Mouse (Mus musculus) lung, embryonic 15.5 days (tissue): ENCODE measurements around the gene Tram2. TPM values are rescaled to one million over a fixed set of nuclear protein-coding genes. Genes with fewer than 3 reads are reported as not detected.

Experiments used
- ATAC-seq: fragments of 200-750 bp; cut with Nextera tagmentation; 2 replicates; pipeline ENCODE4 v1.8.0; 2017; ENCODE audit warnings: moderate number of reproducible peaks, borderline replicate concordance; ENCODE audit not compliant: low FRiP score, low TSS enrichment; ENCODE audit errors: extremely low read depth
- H3K27ac ChIP-seq: fragments of 300-500 bp; sonication (generic); 2 replicates; pipeline ENCODE4 v1.5.1; 2015; ENCODE audit warnings: moderate library complexity, mild to moderate bottlenecking, inconsistent platforms
- H3K27me3 ChIP-seq: fragments of 300-500 bp; sonication (generic); 2 replicates; pipeline ENCODE4 v1.6.1; 2015; ENCODE audit warnings: inconsistent platforms
- H3K36me3 ChIP-seq: fragments of 300-500 bp; sonication (generic); 2 replicates; pipeline ENCODE4 v1.6.1; 2015; ENCODE audit warnings: inconsistent platforms
- H3K4me1 ChIP-seq: fragments of 300-500 bp; sonication (generic); 2 replicates; pipeline ENCODE4 v1.6.1; 2015; ENCODE audit warnings: inconsistent platforms
- H3K4me2 ChIP-seq: fragments of 300-500 bp; sonication (generic); 2 replicates; pipeline ENCODE4 v1.6.1; 2015; ENCODE audit warnings: inconsistent platforms, mild to moderate bottlenecking, moderate library complexity
- H3K4me3 ChIP-seq: fragments of 300-500 bp; sonication (generic); 2 replicates; pipeline ENCODE4 v1.5.1; 2015; ENCODE audit warnings: mild to moderate bottlenecking, inconsistent platforms
- H3K9ac ChIP-seq: fragments of 300-500 bp; sonication (generic); 2 replicates; pipeline ENCODE4 v1.6.1; 2015; ENCODE audit warnings: inconsistent platforms
- H3K9me3 ChIP-seq: fragments of 300-500 bp; sonication (generic); 2 replicates; pipeline ENCODE4 v1.6.1; 2016; ENCODE audit warnings: inconsistent platforms
- WGBS: fragments of 180-500 bp; shearing (Covaris S2); methylation state at CpG from one replicate; pipeline ENCODE4 v1.1.7; 2015; 5-methylcytosine and 5-hydroxymethylcytosine counted together
- polyA plus RNA-seq: library from polyadenylated mRNA; unstranded; fragments of >200 nt; fragmentation: Nextera tagmentation; extraction: Ambion mirVana; gene quantifications from 2 replicates; pipeline ENCODE4 v1.2.1, GENCODE M21; 2015

Tram2 gene
- polyA plus RNA-seq, 1 experiment from 2014 or later, result 8.0 TPM

DNA sequence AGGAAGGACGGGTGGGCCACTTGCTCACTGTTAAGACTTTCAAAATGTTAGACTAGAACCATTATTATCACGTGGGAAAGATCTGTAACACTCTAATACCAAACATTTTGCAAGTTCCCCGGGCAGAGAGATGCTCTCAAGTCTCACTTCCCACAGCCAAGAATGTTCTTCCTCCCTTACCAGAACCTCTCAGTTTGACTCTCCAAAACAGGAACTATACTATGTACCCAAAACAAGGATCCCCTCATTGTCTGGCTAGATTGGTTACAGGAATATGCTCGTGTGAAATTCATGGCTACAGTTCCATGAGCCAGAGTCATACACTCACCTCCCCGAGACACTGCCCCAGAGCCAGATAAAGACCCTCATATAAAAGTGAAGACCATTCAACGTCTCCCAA, 43.2 kb downstream of the Tram2 start:
- H3K4me3 ChIP-seq, result no peak overlapping the region
- ATAC-seq, result no peak
- H3K27me3 ChIP-seq, result no peaks in the 10 kb centered on the region
- H3K36me3 ChIP-seq, result no peaks in the 10 kb centered on the region
- no peaks in the 10 kb centered on the region for H3K9me3 ChIP-seq
- 0 out of 2 replicates have a peak, but pooled peaks cover 3% of the 10 kb centered on the region for H3K4me1 ChIP-seq
- H3K4me2 ChIP-seq, result no peak overlapping the region
- H3K27ac ChIP-seq, result no peak overlapping the region
- WGBS, result 70% methylated on average over 6 of the region's 6 CpGs
- no peak overlapping the region for H3K9ac ChIP-seq

- Histone ChIP-seq H3K9ac (no peak overlapping the region), H3K4me1 (0 out of 2 replicates have a peak, but pooled peaks cover 3% of the 10 kb centered on the region), H3K27me3 (no peaks in the 10 kb centered on the region), H3K27ac (no peak overlapping the region), H3K4me3 (no peak overlapping the region), H3K36me3 (no peaks in the 10 kb centered on the region), H3K4me2 (no peak overlapping the region), H3K9me3 (no peaks in the 10 kb centered on the region)
- ATAC-seq, result no peak
These were observed 45.3 kb downstream of the Tram2 start for GRCm38 (mm10) chr1:21033792-21034119.

DNA sequence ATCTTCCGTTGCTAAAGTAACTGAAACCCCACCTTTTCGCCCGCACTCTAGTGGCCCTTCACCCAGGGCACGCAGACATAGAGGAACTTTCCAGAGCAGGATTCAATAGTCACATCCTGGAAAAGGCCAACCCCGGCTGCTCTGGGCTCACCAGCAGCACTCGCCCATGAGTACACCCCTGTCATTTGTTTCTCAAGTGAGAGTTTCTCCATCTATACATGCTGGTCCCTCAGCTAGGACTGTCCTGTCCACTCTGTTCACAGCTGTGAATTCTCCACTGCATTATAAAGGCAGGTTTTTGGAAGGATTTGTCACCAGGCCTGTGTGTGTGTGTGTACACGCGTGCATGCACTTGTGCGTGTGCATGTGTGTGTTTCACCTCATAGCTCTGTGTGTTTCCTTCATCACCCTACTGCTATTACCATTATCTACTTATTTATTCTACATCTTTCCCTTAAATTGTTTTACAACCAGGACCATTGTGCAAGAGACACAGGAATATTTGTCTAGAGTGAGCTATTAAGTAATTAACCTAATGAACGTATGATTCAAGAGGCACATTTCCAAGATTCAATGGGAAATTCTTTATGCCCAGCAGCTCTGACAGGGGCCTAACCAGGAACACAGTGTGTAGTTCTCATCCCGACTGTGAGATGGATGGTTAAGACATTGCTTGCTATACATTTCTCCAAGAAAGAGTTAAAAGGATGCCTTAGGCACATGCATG, 45.8 kb downstream of the Tram2 start:
- WGBS, result 88% methylated on average over 11 of the region's 11 CpGs
- Histone ChIP-seq H3K9ac (no peak overlapping the region), H3K4me2 (no peak overlapping the region), H3K36me3 (no peaks in the 10 kb centered on the region), H3K4me3 (no peak overlapping the region), H3K9me3 (no peaks in the 10 kb centered on the region), H3K27ac (no peak overlapping the region), H3K4me1 (0 out of 2 replicates have a peak, but pooled peaks cover 3% of the 10 kb centered on the region), H3K27me3 (no peaks in the 10 kb centered on the region)
- ATAC-seq, result no peak

DNA sequence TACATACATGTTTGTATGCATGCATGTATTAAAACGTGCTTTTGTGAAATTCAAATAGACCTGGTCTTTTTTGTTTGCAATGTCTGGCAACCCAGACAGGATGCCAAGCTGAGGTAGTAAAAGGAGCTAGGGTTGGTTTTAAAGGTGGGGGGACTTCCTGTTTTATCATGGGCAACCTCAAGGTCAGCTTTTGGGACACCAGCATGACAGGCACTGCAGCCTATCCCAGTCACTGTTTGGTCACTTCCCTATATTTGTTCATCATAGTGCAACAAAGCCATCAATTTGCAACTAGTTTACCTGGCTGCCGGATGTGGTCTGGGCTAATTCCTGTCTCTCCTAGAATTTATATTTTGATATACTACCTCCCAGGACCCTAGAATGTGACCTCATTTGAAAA, 47.4 kb downstream of the Tram2 start:
- no peaks in the 10 kb centered on the region for H3K4me1 ChIP-seq
- no peak overlapping the region for H3K4me2 ChIP-seq
- no peak overlapping the region for H3K4me3 ChIP-seq
- no peaks in the 10 kb centered on the region for H3K9me3 ChIP-seq
- ATAC-seq, result no peak
- H3K27ac ChIP-seq, result no peak overlapping the region
- 89% methylated on average over 2 of the region's 2 CpGs for WGBS
- H3K9ac ChIP-seq, result no peak overlapping the region
- H3K36me3 ChIP-seq, result no peaks in the 10 kb centered on the region
- no peaks in the 10 kb centered on the region for H3K27me3 ChIP-seq

- Histone ChIP-seq H3K4me3 (no peak overlapping the region), H3K36me3 (no peaks in the 10 kb centered on the region), H3K9me3 (no peaks in the 10 kb centered on the region), H3K27me3 (no peaks in the 10 kb centered on the region), H3K4me2 (no peak overlapping the region), H3K4me1 (no peaks in the 10 kb centered on the region), H3K9ac (no peak overlapping the region), H3K27ac (no peak overlapping the region)
- WGBS, result 82% methylated on average over 4 of the region's 4 CpGs
- no peak for ATAC-seq
These were observed 50.0 kb downstream of the Tram2 start for GRCm38 (mm10) chr1:21029000-21029399.

GRCm38 (mm10) chr1:21026534-21026933, 52.5 kb downstream of the Tram2 start:
- Histone ChIP-seq H3K27me3 (no peaks in the 10 kb centered on the region), H3K4me3 (no peak overlapping the region), H3K36me3 (no peaks in the 10 kb centered on the region), H3K9me3 (no peaks in the 10 kb centered on the region), H3K9ac (no peak overlapping the region), H3K4me1 (no peaks in the 10 kb centered on the region), H3K4me2 (no peak overlapping the region), H3K27ac (no peak overlapping the region)
- WGBS, result 76% methylated on average over 7 of the region's 7 CpGs
- ATAC-seq, result no peak

DNA sequence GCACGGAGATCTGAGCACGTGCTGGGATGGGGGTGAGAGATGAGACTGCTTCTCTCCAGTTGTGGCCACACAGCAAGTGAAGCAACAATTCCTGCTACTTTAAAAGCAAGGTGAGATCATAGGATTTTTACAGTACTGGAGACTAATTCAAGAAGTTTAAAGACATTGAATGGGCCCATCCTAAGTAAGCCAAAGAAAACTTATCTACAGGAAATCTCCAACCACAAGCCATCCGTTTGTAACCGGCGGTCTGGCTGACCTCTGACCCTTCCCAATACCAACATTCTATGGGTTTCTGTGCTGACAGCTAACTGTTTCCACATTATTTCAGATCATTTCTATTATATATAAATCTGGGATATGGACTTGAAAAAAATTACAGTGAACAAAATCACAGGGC, 53.8 kb downstream of the Tram2 start:
- no peak overlapping the region for H3K4me3 ChIP-seq
- H3K4me1 ChIP-seq, result no peaks in the 10 kb centered on the region
- no peaks in the 10 kb centered on the region for H3K27me3 ChIP-seq
- no peaks in the 10 kb centered on the region for H3K36me3 ChIP-seq
- WGBS, result 76% methylated on average over 5 of the region's 5 CpGs
- no peak overlapping the region for H3K27ac ChIP-seq
- H3K4me2 ChIP-seq, result no peak overlapping the region
- ATAC-seq, result no peak
- no peak overlapping the region for H3K9ac ChIP-seq
- H3K9me3 ChIP-seq, result no peaks in the 10 kb centered on the region

DNA sequence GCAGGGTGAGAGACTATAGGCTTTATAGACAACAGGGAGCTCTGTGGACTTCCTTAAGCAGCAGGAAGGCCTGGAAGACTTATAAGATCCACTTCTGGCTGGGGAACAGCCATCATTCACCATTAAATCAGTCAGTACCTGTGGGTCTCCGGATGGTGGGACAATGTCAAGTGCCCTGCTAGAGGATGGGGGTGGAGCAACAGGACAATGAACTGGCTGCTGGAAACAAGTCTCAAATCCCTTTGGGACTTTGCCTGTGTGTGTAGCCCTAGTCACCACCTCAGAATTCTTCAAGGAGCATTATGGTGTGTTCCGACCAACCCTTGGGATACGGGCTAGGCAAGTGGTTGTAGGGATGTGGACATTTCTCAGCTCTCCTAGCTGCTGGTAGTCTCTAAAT, 55.9 kb downstream of the Tram2 start:
- no peak for ATAC-seq
- Histone ChIP-seq H3K9ac (no peak overlapping the region), H3K4me2 (no peak overlapping the region), H3K27me3 (no peaks in the 10 kb centered on the region), H3K27ac (no peak overlapping the region), H3K4me1 (no peaks in the 10 kb centered on the region), H3K9me3 (no peaks in the 10 kb centered on the region), H3K36me3 (no peaks in the 10 kb centered on the region), H3K4me3 (no peak overlapping the region)
- 87% methylated on average over 3 of the region's 3 CpGs for WGBS

DNA sequence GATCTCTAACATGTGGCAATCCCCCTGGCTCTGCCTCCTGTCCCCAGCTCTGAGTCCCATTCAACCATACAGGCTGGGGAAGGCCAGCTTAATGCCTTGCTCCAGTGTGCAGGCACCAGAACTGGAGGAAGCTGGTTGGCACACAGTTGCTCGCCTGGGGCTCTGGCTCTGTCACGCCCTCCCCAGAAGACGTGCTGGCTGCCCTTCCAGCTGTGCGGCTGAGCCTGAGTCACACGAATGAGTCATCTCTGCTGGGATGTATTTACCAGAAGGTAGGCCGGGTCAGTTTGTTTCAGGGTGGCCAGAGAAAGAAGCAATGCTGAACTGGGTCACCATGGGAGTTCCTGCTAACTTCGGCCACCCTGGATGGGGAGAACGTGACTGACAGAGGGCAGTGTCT, 64.6 kb downstream of the Tram2 start:
- H3K9ac ChIP-seq, result no peak overlapping the region
- no peak overlapping the region for H3K4me3 ChIP-seq
- no peak overlapping the region for H3K27ac ChIP-seq
- H3K4me2 ChIP-seq, result no peak overlapping the region
- 47% methylated on average over 8 of the region's 8 CpGs for WGBS
- H3K36me3 ChIP-seq, result peaks cover 14% of the 10 kb centered on the region; the same call in 1 of the 2 replicates
- no peaks in the 10 kb centered on the region for H3K27me3 ChIP-seq
- no peaks in the 10 kb centered on the region for H3K4me1 ChIP-seq
- ATAC-seq, result peak; percentile 27; the same call in 1 of the 2 replicates
- no peaks in the 10 kb centered on the region for H3K9me3 ChIP-seq

DNA sequence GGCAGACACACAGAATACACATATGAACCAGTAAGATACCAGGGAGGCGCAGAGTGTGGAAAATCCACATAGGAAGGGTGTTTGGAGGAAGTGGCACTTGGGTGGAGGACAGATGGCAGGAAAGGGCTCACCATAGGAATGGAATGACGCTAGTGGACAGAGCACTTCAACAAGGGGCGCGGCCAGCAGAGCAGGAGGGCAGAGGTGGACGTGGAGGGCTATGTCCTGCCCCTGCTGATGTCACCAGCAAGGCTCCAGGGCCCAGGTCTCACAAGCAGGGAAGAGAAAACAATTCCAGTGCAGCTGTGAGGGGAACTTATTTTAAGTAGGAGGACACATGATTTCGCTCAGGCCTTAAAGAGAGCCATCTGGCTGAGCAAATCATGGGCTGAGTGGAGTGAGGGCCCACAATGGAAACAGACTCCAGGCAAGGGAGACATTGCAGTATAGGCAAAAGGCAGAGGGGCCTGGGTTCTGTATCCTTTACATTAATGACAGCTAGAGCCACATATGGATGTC, 68.7 kb downstream of the Tram2 start:
- Histone ChIP-seq H3K4me1 (0 out of 2 replicates have a peak, but pooled peaks cover 6% of the 10 kb centered on the region), H3K27ac (no peak overlapping the region), H3K27me3 (no peaks in the 10 kb centered on the region), H3K4me3 (no peak overlapping the region), H3K4me2 (no peak overlapping the region), H3K36me3 (peaks cover 20% of the 10 kb centered on the region), H3K9me3 (no peaks in the 10 kb centered on the region), H3K9ac (no peak overlapping the region)
- 70% methylated on average over 6 of the region's 6 CpGs for WGBS
- no peak for ATAC-seq

GRCm38 (mm10) chr1:21008891-21009290, 70.1 kb downstream of the Tram2 start:
- 55% methylated on average over 4 of the region's 4 CpGs for WGBS
- Histone ChIP-seq H3K9me3 (no peaks in the 10 kb centered on the region), H3K4me2 (no peak overlapping the region), H3K4me3 (no peak overlapping the region), H3K27ac (peak overlapping the region; percentile 20; the same call in 1 of the 2 replicates), H3K4me1 (0 out of 2 replicates have a peak, but pooled peaks cover 6% of the 10 kb centered on the region), H3K36me3 (peaks cover 32% of the 10 kb centered on the region), H3K9ac (no peak overlapping the region), H3K27me3 (no peaks in the 10 kb centered on the region)
- ATAC-seq, result peak; percentile 58; the same call in 1 of the 2 replicates

DNA sequence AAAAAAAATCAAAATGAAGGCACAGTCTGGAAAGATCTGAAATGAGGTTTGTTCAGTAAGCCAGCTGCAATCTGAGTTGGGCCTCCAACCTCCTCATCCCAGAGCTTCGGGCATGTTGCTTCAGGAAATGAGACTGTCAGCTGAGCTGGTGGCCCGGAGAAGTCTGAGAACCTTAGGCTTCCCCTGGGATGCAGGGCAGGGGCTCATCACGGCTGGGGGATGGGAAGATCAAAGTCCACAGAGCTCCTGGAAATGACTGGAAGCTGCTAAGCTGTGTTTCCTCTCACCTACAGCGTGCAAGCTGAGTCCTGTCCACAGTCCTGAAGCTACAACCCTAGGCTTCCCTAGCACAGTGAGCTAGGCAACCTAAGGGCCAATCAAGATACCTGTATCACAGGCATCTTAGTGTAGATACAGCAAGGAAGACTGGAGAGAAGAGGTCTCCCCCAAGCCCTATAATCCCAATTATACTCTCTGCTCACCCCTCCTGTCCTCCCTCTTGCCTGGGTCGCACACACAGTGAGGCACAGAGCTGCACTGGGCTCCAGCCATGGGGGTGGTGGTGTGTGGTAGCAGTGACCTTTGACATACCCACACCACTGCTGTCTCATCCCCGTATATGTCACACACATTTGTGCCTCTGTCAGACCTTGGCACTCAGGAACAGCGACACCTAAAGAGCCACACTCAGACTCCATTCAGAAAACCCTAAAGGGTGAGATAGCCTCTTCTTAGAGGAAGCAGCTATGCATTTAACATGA, 70.9 kb downstream of the Tram2 start:
- Histone ChIP-seq H3K9me3 (no peaks in the 10 kb centered on the region), H3K9ac (no peak overlapping the region), H3K4me3 (no peak overlapping the region), H3K27ac (no peak overlapping the region), H3K4me1 (0 out of 2 replicates have a peak, but pooled peaks cover 6% of the 10 kb centered on the region), H3K27me3 (no peaks in the 10 kb centered on the region), H3K36me3 (peaks cover 38% of the 10 kb centered on the region), H3K4me2 (no peak overlapping the region)
- no peak for ATAC-seq
- 61% methylated on average over 7 of the region's 7 CpGs for WGBS
